Mouse (Mus musculus) myocyte (in vitro differentiated cells): Measurements from ENCODE around the gene Orai2. TPM values are rescaled to one million over a fixed set of nuclear protein-coding genes. Genes with fewer than 3 reads are reported as not detected.

Source experiments
- H3K27me3 ChIP-seq: one replicate; pipeline ENCODE4 v1.6.1; 2011; ENCODE audit not compliant: control insufficient read depth, insufficient read depth, insufficient read length
- H3K36me3 ChIP-seq: one replicate; pipeline ENCODE4 v1.6.1; 2011; ENCODE audit not compliant: control insufficient read depth, insufficient read depth
- H3K4me2 ChIP-seq: one replicate; pipeline ENCODE4 v1.6.1; 2011; ENCODE audit warnings: low read depth, control low read depth
- H3K4me3 ChIP-seq: one replicate; pipeline ENCODE4 v1.5.1; 2011; ENCODE audit warnings: mild to moderate bottlenecking, control low read depth, moderate library complexity
- H3K79me2 ChIP-seq: one replicate; pipeline ENCODE4 v1.6.1; 2011; ENCODE audit not compliant: control insufficient read depth, insufficient read depth
- H3ac ChIP-seq: one replicate; pipeline ENCODE4 v1.6.1; 2011; ENCODE audit not compliant: control insufficient read depth, insufficient read length
- CEBPB ChIP-seq: IDR thresholded peaks from 2 replicates; pipeline ENCODE4 v1.6.1; 2011; ENCODE audit warnings: mild to moderate bottlenecking, moderate library complexity; ENCODE audit not compliant: poor library complexity, insufficient read depth, severe bottlenecking
- E2F4 ChIP-seq: IDR thresholded peaks from one replicate; pipeline ENCODE4 v1.6.1; 2011; ENCODE audit warnings: mild to moderate bottlenecking, control low read depth, moderate library complexity; ENCODE audit not compliant: insufficient read depth
- MAX ChIP-seq: IDR thresholded peaks from one replicate; pipeline ENCODE4 v1.6.1; 2011; ENCODE audit warnings: low read depth, mild to moderate bottlenecking, control low read depth
- MYOD1 ChIP-seq, 3 experiments: IDR thresholded peaks; one replicate each; pipeline ENCODE4 v1.6.1; 2011; ENCODE audit warnings: control low read depth in 2 of 3, low read depth in 2 of 3, mild to moderate bottlenecking in 2 of 3, moderate library complexity in 1 of 3; ENCODE audit not compliant: insufficient read length in 2 of 3, control insufficient read depth in 1 of 3
- MYOG ChIP-seq, 3 experiments: IDR thresholded peaks; one replicate each; pipeline ENCODE4 v1.6.1; 2011; ENCODE audit warnings: control low read depth in 2 of 3, low read depth in 2 of 3, mild to moderate bottlenecking in 2 of 3; ENCODE audit not compliant: insufficient read length in 2 of 3, control insufficient read depth in 1 of 3, insufficient read depth in 1 of 3
- POLR2A ChIP-seq: IDR thresholded peaks from one replicate; pipeline ENCODE4 v1.6.1; 2011; ENCODE audit warnings: low read depth, mild to moderate bottlenecking, control low read depth, moderate library complexity; ENCODE audit not compliant: insufficient read length
- POLR2AphosphoS2 ChIP-seq: IDR thresholded peaks from one replicate; pipeline ENCODE4 v1.6.1; 2011; ENCODE audit warnings: low read depth, control low read depth; ENCODE audit not compliant: insufficient read length
- REST ChIP-seq: IDR thresholded peaks from one replicate; pipeline ENCODE4 v1.6.1; 2011; ENCODE audit warnings: mild to moderate bottlenecking, control low read depth, moderate library complexity; ENCODE audit not compliant: insufficient read depth, insufficient read length
- SRF ChIP-seq: IDR thresholded peaks from one replicate; pipeline ENCODE4 v1.6.1; 2011; ENCODE audit warnings: low read depth; ENCODE audit not compliant: control insufficient read depth, insufficient read length
- TCF12 ChIP-seq: IDR thresholded peaks from one replicate; pipeline ENCODE4 v1.6.1; 2011; ENCODE audit warnings: mild to moderate bottlenecking, control low read depth; ENCODE audit not compliant: poor library complexity, insufficient read depth, severe bottlenecking
- TCF3 ChIP-seq: IDR thresholded peaks from one replicate; pipeline ENCODE4 v1.6.1; 2011; ENCODE audit warnings: low read depth, control low read depth; ENCODE audit not compliant: insufficient read length
- USF1 ChIP-seq: IDR thresholded peaks from one replicate; pipeline ENCODE4 v1.6.1; 2011; ENCODE audit warnings: low read depth, mild to moderate bottlenecking, control low read depth, moderate library complexity
- polyA plus RNA-seq: library from polyadenylated mRNA; unstranded; fragments of >200 nt; fragmentation: generic; extraction: Trizol; gene quantifications from one replicate; pipeline ENCODE4 v1.2.1, GENCODE M21; 2012; ENCODE audit warnings: missing spikeins

The Orai2 gene
- polyA plus RNA-seq, 1 experiment, result 18.2 TPM

DNA sequence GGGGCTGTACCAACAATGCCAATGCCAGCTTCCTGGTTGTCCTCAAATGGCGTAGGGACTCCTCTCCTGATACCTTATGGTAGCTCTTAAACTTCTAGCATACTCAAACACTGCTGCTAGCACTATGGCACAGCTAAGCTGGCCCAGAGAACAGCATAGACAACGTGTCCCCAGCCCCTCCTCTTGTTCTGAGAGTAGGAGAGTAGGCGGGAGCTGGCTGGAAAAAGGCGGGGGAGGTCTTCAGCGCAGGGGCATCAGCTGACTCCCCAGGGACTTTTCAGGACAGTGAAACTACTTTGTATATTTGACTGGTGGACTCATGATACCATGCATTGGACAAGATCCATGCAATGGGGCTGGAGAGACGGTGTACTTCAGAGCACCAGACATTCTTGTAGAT lies 11.5 kb upstream of the Orai2 start:
- peaks cover 29% of the 10 kb centered on the region for H3K36me3 ChIP-seq
- no peaks in the 10 kb centered on the region for H3K79me2 ChIP-seq
- no peak overlapping the region for H3K4me2 ChIP-seq
- H3K27me3 ChIP-seq, result no peaks in the 10 kb centered on the region
- TF ChIP-seq MYOD1 (IDR thresholded peaks at IDR 0.05; ENCODE audit: control insufficient read depth in 1 of 3, insufficient read length in 2 of 3, low read depth in 2 of 3), result no peak
- TF ChIP-seq TCF3, result no peak
- no peak for TF ChIP-seq MAX
- no peak for TF ChIP-seq POLR2AphosphoS2
- no peak for TF ChIP-seq E2F4
- TF ChIP-seq SRF, result no peak
- no peak overlapping the region for H3ac ChIP-seq
- no peak overlapping the region for H3K4me3 ChIP-seq

GRCm38 (mm10) chr5:136181197-136181596 lies 10.7 kb upstream of the Orai2 start:
- no peaks in the 10 kb centered on the region for H3K79me2 ChIP-seq
- H3K27me3 ChIP-seq, result no peaks in the 10 kb centered on the region
- no peak overlapping the region for H3K4me2 ChIP-seq
- H3K36me3 ChIP-seq, result peaks cover 26% of the 10 kb centered on the region
- H3ac ChIP-seq, result no peak overlapping the region
- TF ChIP-seq REST (no peak), TCF12 (no peak), MYOG (IDR thresholded peaks at IDR 0.05; ENCODE audit: control insufficient read depth in 1 of 3, insufficient read depth in 1 of 3, insufficient read length in 2 of 3, low read depth in 2 of 3) (no peak), TCF3 (no peak), POLR2AphosphoS2 (no peak), POLR2A (no peak), SRF (no peak), MAX (no peak), E2F4 (no peak), CEBPB (no peak), USF1 (no peak), MYOD1 (IDR thresholded peaks at IDR 0.05; ENCODE audit: control insufficient read depth in 1 of 3, insufficient read length in 2 of 3, low read depth in 2 of 3) (no peak)
- no peak overlapping the region for H3K4me3 ChIP-seq

- peaks cover 17% of the 10 kb centered on the region for H3K36me3 ChIP-seq
- H3K4me3 ChIP-seq, result no peak overlapping the region
- no peak for TF ChIP-seq MYOD1 (IDR thresholded peaks at IDR 0.05; ENCODE audit: control insufficient read depth in 1 of 3, insufficient read length in 2 of 3, low read depth in 2 of 3)
- no peak for TF ChIP-seq POLR2AphosphoS2
- no peak for TF ChIP-seq E2F4
- TF ChIP-seq TCF12, result no peak
- TF ChIP-seq MAX, result no peak
- no peak for TF ChIP-seq SRF
- no peak for TF ChIP-seq POLR2A
- no peak for TF ChIP-seq MYOG (IDR thresholded peaks at IDR 0.05; ENCODE audit: control insufficient read depth in 1 of 3, insufficient read depth in 1 of 3, insufficient read length in 2 of 3, low read depth in 2 of 3)
- no peak for TF ChIP-seq REST
- no peak for TF ChIP-seq USF1
- no peak for TF ChIP-seq TCF3
- H3K27me3 ChIP-seq, result no peaks in the 10 kb centered on the region
- no peaks in the 10 kb centered on the region for H3K79me2 ChIP-seq
- H3ac ChIP-seq, result no peak overlapping the region
- no peak overlapping the region for H3K4me2 ChIP-seq
These were observed 9.1 kb upstream of the Orai2 start for GRCm38 (mm10) chr5:136179594-136179993.

DNA sequence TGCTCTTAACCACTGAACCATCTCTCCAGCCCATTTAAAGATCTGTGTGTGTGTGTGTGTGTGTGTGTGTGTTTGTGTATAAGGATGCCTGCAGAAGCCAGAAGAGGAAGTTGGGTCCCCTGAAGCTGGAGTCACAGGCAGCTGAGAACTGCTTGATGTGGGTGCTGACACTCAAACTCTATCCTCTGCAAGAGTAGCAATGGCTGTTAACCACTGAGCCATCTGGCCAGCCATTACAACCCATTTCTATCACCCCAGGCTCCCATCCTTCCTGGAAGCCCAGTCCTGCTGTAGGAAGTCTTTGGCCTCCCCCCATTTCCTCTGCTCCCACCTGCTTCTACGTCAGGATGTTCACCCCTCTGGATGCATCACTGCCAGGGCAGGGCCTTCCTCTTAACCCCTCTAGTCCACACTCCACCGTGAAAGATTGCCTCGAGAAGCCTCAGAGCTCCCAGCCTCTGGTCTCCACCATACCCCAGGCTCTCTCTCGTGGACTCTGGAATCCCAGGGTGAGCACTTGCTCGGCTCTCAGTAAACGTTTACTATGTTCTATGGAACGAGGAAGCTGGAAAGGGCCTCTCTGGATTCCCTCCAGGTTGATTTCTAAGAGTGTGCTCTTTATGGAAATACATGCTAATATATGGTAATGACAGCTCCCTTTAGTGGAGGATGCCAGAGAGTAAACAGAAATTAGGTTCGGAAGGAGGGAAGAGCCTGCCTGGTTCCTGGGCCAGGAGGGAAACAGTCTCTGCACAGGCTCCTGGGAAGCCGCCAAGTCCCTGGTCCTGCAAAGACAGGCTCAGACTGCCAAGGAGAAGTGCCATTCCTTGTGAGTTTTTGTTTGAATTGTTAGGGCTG lies 3.3 kb upstream of the Orai2 start:
- peaks cover 7% of the 10 kb centered on the region for H3K36me3 ChIP-seq
- no peak overlapping the region for H3K4me3 ChIP-seq
- no peak overlapping the region for H3ac ChIP-seq
- peaks cover 8% of the 10 kb centered on the region for H3K79me2 ChIP-seq
- TF ChIP-seq TCF3 (no peak), REST (no peak), POLR2A (no peak), E2F4 (no peak), TCF12 (no peak), MAX (no peak), CEBPB (no peak), MYOD1 (IDR thresholded peaks at IDR 0.05; ENCODE audit: control insufficient read depth in 1 of 3, insufficient read length in 2 of 3, low read depth in 2 of 3) (no peak), SRF (no peak), MYOG (IDR thresholded peaks at IDR 0.05; ENCODE audit: control insufficient read depth in 1 of 3, insufficient read depth in 1 of 3, insufficient read length in 2 of 3, low read depth in 2 of 3) (no peak), POLR2AphosphoS2 (no peak), USF1 (no peak)
- no peaks in the 10 kb centered on the region for H3K27me3 ChIP-seq
- no peak overlapping the region for H3K4me2 ChIP-seq
